Mouse (Mus musculus): ENCODE results near the gene Bcas3. TPM values are rescaled to one million over a fixed set of nuclear protein-coding genes. Genes with fewer than 3 reads are reported as not detected.

Bcas3 gene
- polyA plus RNA-seq, 1 experiment from 2014 or later, result 28.0 TPM

- H3K4me2 ChIP-seq (ENCODE audit: low read depth, low read length), result no peak overlapping the region
- no peak overlapping the region for H3K27ac ChIP-seq (replicated peaks; ENCODE audit: low read depth, low read length)
- no peak overlapping the region for H3K9ac ChIP-seq (ENCODE audit: low read depth, low read length)
- no peaks in the 10 kb centered on the region for H3K36me3 ChIP-seq (ENCODE audit: control insufficient read depth, insufficient read depth, low read length)
- peaks cover 2% of the 10 kb centered on the region; the same call in 1 of the 2 replicates for H3K4me1 ChIP-seq (ENCODE audit: control insufficient read depth, insufficient read depth, low read length)
- no peaks in the 10 kb centered on the region for H3K27me3 ChIP-seq (replicated peaks; ENCODE audit: control insufficient read depth, insufficient read depth, low read length)
- H3K4me3 ChIP-seq (ENCODE audit: low read depth, low read length), result no peak overlapping the region
- DNase-seq (ENCODE audit: low spot score) (peak; percentile 20), ATAC-seq (ENCODE audit: low read depth) (no peak)
- H3K9me3 ChIP-seq (ENCODE audit: control insufficient read depth, low read length), result no peaks in the 10 kb centered on the region
- WGBS, result 57% methylated on average over 12 of the region's 12 CpGs
These were observed 121.4 kb downstream of the Bcas3 start for GRCm38 (mm10) chr11:85474326-85474725.

DNA sequence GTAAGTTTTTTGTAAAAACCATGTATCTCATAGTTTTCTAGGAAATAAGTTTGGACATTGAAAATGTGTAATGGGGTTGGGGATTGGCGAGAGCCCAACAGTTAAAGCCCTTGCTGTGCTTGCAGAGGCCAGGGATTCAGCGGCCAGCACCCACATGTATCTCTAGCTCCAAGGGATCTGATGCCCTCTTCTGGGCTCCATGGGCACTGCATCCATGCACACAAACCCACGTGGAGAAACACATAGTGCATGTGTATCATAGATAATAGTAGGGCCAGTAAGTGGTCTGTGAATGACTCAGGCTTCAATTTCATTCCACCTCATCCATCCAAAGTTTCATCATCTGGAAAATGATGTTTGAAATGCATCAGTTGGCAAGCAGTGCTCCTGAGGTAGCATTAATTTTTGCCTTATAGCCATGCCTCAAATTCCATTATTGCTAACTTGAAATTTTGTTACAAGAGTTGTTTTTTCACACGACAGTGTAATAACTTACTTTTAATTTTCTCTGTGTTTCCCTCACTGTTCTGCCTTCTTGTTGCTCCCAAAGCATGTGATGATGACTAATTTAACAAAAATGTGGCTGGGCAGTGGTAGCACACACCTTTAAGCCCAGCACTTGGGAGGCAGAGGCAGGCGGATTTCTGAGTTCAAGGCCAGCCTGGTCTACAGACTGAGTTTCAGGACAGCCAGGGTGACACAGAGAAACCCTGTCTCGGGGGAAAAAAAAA lies 129.9 kb downstream of the Bcas3 start:
- Histone ChIP-seq H3K27me3 (replicated peaks; ENCODE audit: control insufficient read depth, insufficient read depth, low read length) (no peaks in the 10 kb centered on the region), H3K4me3 (ENCODE audit: low read depth, low read length) (no peak overlapping the region), H3K4me2 (ENCODE audit: low read depth, low read length) (no peak overlapping the region), H3K36me3 (ENCODE audit: control insufficient read depth, insufficient read depth, low read length) (no peaks in the 10 kb centered on the region), H3K9me3 (ENCODE audit: control insufficient read depth, low read length) (no peaks in the 10 kb centered on the region), H3K9ac (ENCODE audit: low read depth, low read length) (no peak overlapping the region), H3K27ac (replicated peaks; ENCODE audit: low read depth, low read length) (no peak overlapping the region), H3K4me1 (ENCODE audit: control insufficient read depth, insufficient read depth, low read length) (no peaks in the 10 kb centered on the region)
- no peak for DNase-seq (ENCODE audit: low spot score)
- 66% methylated on average over 6 of the region's 6 CpGs for WGBS
- no peak for ATAC-seq (ENCODE audit: low read depth)

DNA sequence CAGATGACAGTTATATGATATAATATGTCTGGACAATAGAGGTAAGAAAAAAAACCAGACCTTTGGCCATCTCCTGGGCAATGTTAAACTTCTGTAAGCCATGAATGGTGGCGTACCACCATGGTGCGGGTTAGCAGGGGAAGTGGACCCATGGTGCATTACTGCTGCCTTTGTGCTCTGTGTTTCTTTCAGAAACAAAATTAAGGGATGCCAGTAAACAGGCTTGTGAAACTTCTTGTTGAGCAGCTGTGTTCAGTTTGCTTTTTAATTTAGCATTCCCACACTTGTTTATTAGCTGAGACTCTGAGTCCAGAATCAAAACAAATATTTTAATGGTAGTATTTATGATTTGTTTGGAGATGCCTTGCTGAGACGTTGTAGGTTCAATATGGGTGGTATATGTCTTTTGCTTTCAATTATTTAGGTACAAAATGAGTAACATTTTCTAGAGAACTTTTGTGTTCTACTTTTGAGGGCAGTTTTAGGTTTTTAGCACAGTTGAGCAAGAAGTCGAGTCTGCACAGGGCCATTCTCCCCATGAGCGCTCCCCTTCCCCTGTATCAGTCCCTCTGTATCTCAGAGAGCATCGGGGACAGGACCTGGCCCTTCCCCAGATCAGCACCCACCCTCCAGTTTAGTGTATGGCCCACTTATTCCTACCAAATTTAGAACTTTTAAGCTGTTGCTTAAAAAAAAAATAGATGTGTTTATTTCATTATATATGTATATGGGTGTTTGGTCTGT lies 132.4 kb downstream of the Bcas3 start:
- H3K36me3 ChIP-seq (ENCODE audit: control insufficient read depth, insufficient read depth, low read length), result no peaks in the 10 kb centered on the region
- H3K9ac ChIP-seq (ENCODE audit: low read depth, low read length), result no peak overlapping the region
- DNase-seq (ENCODE audit: low spot score), result no peak
- 79% methylated on average over 6 of the region's 6 CpGs for WGBS
- 0 out of 2 replicates have a peak, but pooled peaks cover 3% of the 10 kb centered on the region for H3K4me1 ChIP-seq (ENCODE audit: control insufficient read depth, insufficient read depth, low read length)
- H3K27me3 ChIP-seq (replicated peaks; ENCODE audit: control insufficient read depth, insufficient read depth, low read length), result no peaks in the 10 kb centered on the region
- no peak overlapping the region for H3K4me3 ChIP-seq (ENCODE audit: low read depth, low read length)
- ATAC-seq (ENCODE audit: low read depth), result no peak
- no peak overlapping the region for H3K4me2 ChIP-seq (ENCODE audit: low read depth, low read length)
- H3K27ac ChIP-seq (replicated peaks; ENCODE audit: low read depth, low read length), result no peak overlapping the region
- H3K9me3 ChIP-seq (ENCODE audit: control insufficient read depth, low read length), result no peaks in the 10 kb centered on the region

DNA sequence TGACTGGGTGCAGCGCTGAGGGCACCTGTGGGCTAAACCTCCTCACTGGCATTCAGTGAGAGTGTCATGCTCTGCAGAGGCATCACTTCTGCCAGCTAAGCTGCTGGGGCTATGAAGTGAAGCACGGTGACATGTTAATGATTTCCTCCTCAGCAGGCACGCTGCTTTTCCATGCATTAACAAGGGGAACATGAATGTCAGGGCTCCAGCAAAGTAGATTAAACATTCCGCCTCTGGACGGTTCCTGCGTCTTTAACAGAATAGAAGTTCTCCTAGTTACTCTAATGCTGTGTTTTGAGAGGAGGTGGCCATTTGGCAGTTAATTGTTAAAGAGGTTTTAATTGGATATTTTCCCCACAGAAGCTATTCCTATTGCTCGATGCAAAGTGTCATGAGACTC lies 134.5 kb downstream of the Bcas3 start:
- Histone ChIP-seq H3K27me3 (replicated peaks; ENCODE audit: control insufficient read depth, insufficient read depth, low read length) (no peaks in the 10 kb centered on the region), H3K4me1 (ENCODE audit: control insufficient read depth, insufficient read depth, low read length) (0 out of 2 replicates have a peak, but pooled peaks cover 3% of the 10 kb centered on the region), H3K27ac (replicated peaks; ENCODE audit: low read depth, low read length) (no peak overlapping the region), H3K4me3 (ENCODE audit: low read depth, low read length) (no peak overlapping the region), H3K9ac (ENCODE audit: low read depth, low read length) (no peak overlapping the region), H3K9me3 (ENCODE audit: control insufficient read depth, low read length) (no peaks in the 10 kb centered on the region), H3K4me2 (ENCODE audit: low read depth, low read length) (no peak overlapping the region), H3K36me3 (ENCODE audit: control insufficient read depth, insufficient read depth, low read length) (no peaks in the 10 kb centered on the region)
- WGBS, result 56% methylated on average over 7 of the region's 7 CpGs
- no peak for DNase-seq (ENCODE audit: low spot score)
- ATAC-seq (ENCODE audit: low read depth), result no peak

DNA sequence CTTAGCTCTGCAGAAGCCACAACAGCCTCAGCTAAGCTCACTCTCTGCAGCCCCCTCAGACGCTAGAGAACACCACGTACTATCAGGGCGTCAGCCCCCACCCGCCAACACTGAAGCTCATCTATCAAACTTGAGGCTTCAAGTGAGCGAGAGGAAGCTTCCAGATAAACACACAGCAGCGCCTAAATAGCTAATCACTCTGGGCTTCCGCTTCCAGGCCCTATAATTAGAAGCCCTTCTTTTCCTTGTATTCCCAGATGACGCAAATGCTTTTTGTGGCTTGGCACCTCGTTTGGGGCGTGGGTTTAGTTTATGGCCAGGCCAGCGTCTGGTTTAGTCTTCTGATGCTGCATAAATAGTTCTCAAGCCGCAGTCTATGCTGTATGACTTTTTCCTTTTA lies 139.3 kb downstream of the Bcas3 start:
- ATAC-seq (ENCODE audit: low read depth) (peak; percentile 82), DNase-seq (ENCODE audit: low spot score) (peak; percentile 90)
- Histone ChIP-seq H3K9me3 (ENCODE audit: control insufficient read depth, low read length) (no peaks in the 10 kb centered on the region), H3K4me3 (ENCODE audit: low read depth, low read length) (no peak overlapping the region), H3K4me1 (ENCODE audit: control insufficient read depth, insufficient read depth, low read length) (0 out of 2 replicates have a peak, but pooled peaks cover 3% of the 10 kb centered on the region), H3K27me3 (replicated peaks; ENCODE audit: control insufficient read depth, insufficient read depth, low read length) (no peaks in the 10 kb centered on the region), H3K36me3 (ENCODE audit: control insufficient read depth, insufficient read depth, low read length) (no peaks in the 10 kb centered on the region), H3K9ac (ENCODE audit: low read depth, low read length) (no peak overlapping the region), H3K4me2 (ENCODE audit: low read depth, low read length) (peak overlapping the region; percentile 8; the same call in 1 of the 2 replicates), H3K27ac (replicated peaks; ENCODE audit: low read depth, low read length) (peak overlapping the region; percentile 45)
- 28% methylated on average over 12 of the region's 12 CpGs for WGBS

- H3K9ac ChIP-seq (ENCODE audit: low read depth, low read length), result no peak overlapping the region
- H3K27me3 ChIP-seq (replicated peaks; ENCODE audit: control insufficient read depth, insufficient read depth, low read length), result no peaks in the 10 kb centered on the region
- ATAC-seq (ENCODE audit: low read depth) (no peak), DNase-seq (ENCODE audit: low spot score) (no peak)
- peak overlapping the region; percentile 8; the same call in 1 of the 2 replicates for H3K4me2 ChIP-seq (ENCODE audit: low read depth, low read length)
- no peak overlapping the region for H3K4me3 ChIP-seq (ENCODE audit: low read depth, low read length)
- no peaks in the 10 kb centered on the region for H3K9me3 ChIP-seq (ENCODE audit: control insufficient read depth, low read length)
- peak overlapping the region; percentile 45 for H3K27ac ChIP-seq (replicated peaks; ENCODE audit: low read depth, low read length)
- 0 out of 2 replicates have a peak, but pooled peaks cover 3% of the 10 kb centered on the region for H3K4me1 ChIP-seq (ENCODE audit: control insufficient read depth, insufficient read depth, low read length)
- H3K36me3 ChIP-seq (ENCODE audit: control insufficient read depth, insufficient read depth, low read length), result no peaks in the 10 kb centered on the region
- 45% methylated on average over 3 of the region's 3 CpGs for whole genome bisulfite sequencing
These were observed 139.7 kb downstream of the Bcas3 start for GRCm38 (mm10) chr11:85492666-85493065.

- H3K4me3 ChIP-seq (ENCODE audit: low read depth, low read length), result no peak overlapping the region
- no peak for ATAC-seq (ENCODE audit: low read depth)
- H3K9me3 ChIP-seq (ENCODE audit: control insufficient read depth, low read length), result no peaks in the 10 kb centered on the region
- H3K36me3 ChIP-seq (ENCODE audit: control insufficient read depth, insufficient read depth, low read length), result no peaks in the 10 kb centered on the region
- 56% methylated on average over 5 of the region's 5 CpGs for WGBS
- DNase-seq (ENCODE audit: low spot score), result no peak
- H3K4me1 ChIP-seq (ENCODE audit: control insufficient read depth, insufficient read depth, low read length), result peaks cover 3% of the 10 kb centered on the region; the same call in 1 of the 2 replicates
- no peak overlapping the region for H3K4me2 ChIP-seq (ENCODE audit: low read depth, low read length)
- H3K27ac ChIP-seq (replicated peaks; ENCODE audit: low read depth, low read length), result no peak overlapping the region
- H3K27me3 ChIP-seq (replicated peaks; ENCODE audit: control insufficient read depth, insufficient read depth, low read length), result no peaks in the 10 kb centered on the region
- no peak overlapping the region for H3K9ac ChIP-seq (ENCODE audit: low read depth, low read length)
These were observed 146.6 kb downstream of the Bcas3 start for GRCm38 (mm10) chr11:85499561-85499960.

GRCm38 (mm10) chr11:85502031-85502430 lies 149.1 kb downstream of the Bcas3 start:
- Histone ChIP-seq H3K4me3 (ENCODE audit: low read depth, low read length) (no peak overlapping the region), H3K4me1 (ENCODE audit: control insufficient read depth, insufficient read depth, low read length) (peaks cover 3% of the 10 kb centered on the region; the same call in 1 of the 2 replicates), H3K36me3 (ENCODE audit: control insufficient read depth, insufficient read depth, low read length) (no peaks in the 10 kb centered on the region), H3K9ac (ENCODE audit: low read depth, low read length) (no peak overlapping the region), H3K9me3 (ENCODE audit: control insufficient read depth, low read length) (no peaks in the 10 kb centered on the region), H3K27me3 (replicated peaks; ENCODE audit: control insufficient read depth, insufficient read depth, low read length) (no peaks in the 10 kb centered on the region), H3K27ac (replicated peaks; ENCODE audit: low read depth, low read length) (no peak overlapping the region), H3K4me2 (ENCODE audit: low read depth, low read length) (no peak overlapping the region)
- 70% methylated on average over 3 of the region's 3 CpGs for WGBS
- DNase-seq (ENCODE audit: low spot score) (no peak), ATAC-seq (ENCODE audit: low read depth) (no peak)
